Mouse (Mus musculus) MEL-GATA-1-ER (cell line): ENCODE measurements around the gene Olfr853.

Experiments
- DNase-seq: peaks from one replicate; pipeline ENCODE4 v3.0.0-alpha.2; 2012; ENCODE audit warnings: low read depth; ENCODE audit errors: extremely low read depth

The Olfr853 gene

GRCm38 (mm10) chr9:19540976-19541375 is at the start of gene Olfr853:
Gene Olfr853, minus strand, starts transcription at chr9:19541076.
- DNase-seq = no peak

- DNase-seq = no peak
Observed at GRCm38 (mm10) chr9:19582317-19582716, 41.4 kb upstream of the Olfr853 start, which contains the start of gene Olfr855. Gene Olfr855, plus strand, starts transcription at chr9:19582617.

GRCm38 (mm10) chr9:19567282-19567681 is 26.4 kb upstream of the Olfr853 start, which contains the start of gene Olfr854:
Gene Olfr854, minus strand, starts transcription at chr9:19567382.
- no peak for DNase-seq

GRCm38 (mm10) chr9:19492995-19493394 is 47.9 kb downstream of the Olfr853 start, which contains the start of gene Olfr851:
Gene Olfr851, plus strand, starts transcription at chr9:19493295.
- DNase-seq = no peak
